Mouse (Mus musculus): ENCODE data around the gene Nfib.
A peak's percentile ranks its signal among the peaks of the same experiment; 100 is the strongest.

The Nfib gene

GRCm38 (mm10) chr4:82587146-82587870 is 118.2 kb downstream of the Nfib start:
- peak; percentile 64 for DNase-seq

GRCm38 (mm10) chr4:82586637-82587036 is 118.9 kb downstream of the Nfib start:
- DNase-seq: no peak

- peak; percentile 23 for DNase-seq
Measured at GRCm38 (mm10) chr4:82585536-82585935, 120.0 kb downstream of the Nfib start.

- DNase-seq: no peak
Measured at GRCm38 (mm10) chr4:82585056-82585455, 120.5 kb downstream of the Nfib start.

- DNase-seq: peak; percentile 67
Measured at GRCm38 (mm10) chr4:82584548-82584947, 121.0 kb downstream of the Nfib start.

- DNase-seq: no peak
Measured at GRCm38 (mm10) chr4:82573291-82573605, 132.3 kb downstream of the Nfib start.

GRCm38 (mm10) chr4:82572410-82573290 is 132.9 kb downstream of the Nfib start:
- no peak for DNase-seq

GRCm38 (mm10) chr4:82558816-82559215 is 146.7 kb downstream of the Nfib start:
- DNase-seq: no peak

- DNase-seq: no peak
Measured at GRCm38 (mm10) chr4:82555673-82556171, 149.8 kb downstream of the Nfib start.

GRCm38 (mm10) chr4:82553658-82554057 is 151.9 kb downstream of the Nfib start:
- no peak for DNase-seq

GRCm38 (mm10) chr4:82552238-82552637 is 153.3 kb downstream of the Nfib start:
- DNase-seq: no peak

GRCm38 (mm10) chr4:82549762-82550380 is 155.7 kb downstream of the Nfib start:
- no peak for DNase-seq

- no peak for DNase-seq
Measured at GRCm38 (mm10) chr4:82548247-82548646, 157.3 kb downstream of the Nfib start.

GRCm38 (mm10) chr4:82543936-82544335 is 161.6 kb downstream of the Nfib start:
- DNase-seq: no peak

GRCm38 (mm10) chr4:82543398-82543740 is 162.2 kb downstream of the Nfib start:
- no peak for DNase-seq

- DNase-seq: no peak
Measured at GRCm38 (mm10) chr4:82542656-82543397, 162.7 kb downstream of the Nfib start.

- DNase-seq: peak; percentile 77
Measured at GRCm38 (mm10) chr4:82541894-82542510, 163.5 kb downstream of the Nfib start.

GRCm38 (mm10) chr4:82540466-82540990 is 165.0 kb downstream of the Nfib start:
- peak; percentile 58 for DNase-seq

- peak; percentile 58 for DNase-seq
Measured at GRCm38 (mm10) chr4:82540048-82540410, 165.5 kb downstream of the Nfib start.

- DNase-seq: peak; percentile 77
Measured at GRCm38 (mm10) chr4:82539406-82540047, 166.0 kb downstream of the Nfib start.

GRCm38 (mm10) chr4:82538815-82539214 is 166.7 kb downstream of the Nfib start:
- DNase-seq: no peak

All from cerebellum, adult 11-12 months (tissue).